Comparison of ENCODE assay signal across 34 mouse cellular contexts in genomic region chr8:56083654-56084053, GRCm38 (mm10).
"Had no signal": no experiment of that assay in that cellular context is flagged by ENCODE, and none has a peak within 500 bp of the region (broad histone marks: within the 10 kb centered on the region; RNA-seq: fewer than 3 reads in every experiment).

No protein-coding gene starts in this region.

- H3K4me1 ChIP-seq: heart, embryonic 10.5 days; heart, embryonic 12.5 days; heart, embryonic 13.5 days; heart, embryonic 15.5 days; hindbrain, embryonic 10.5 days; hindbrain, embryonic 12.5 days; hindbrain, embryonic 13.5 days; hindbrain, embryonic 15.5 days; intestine, embryonic 15.5 days; kidney, embryonic 15.5 days had no signal

- H3K4me3 ChIP-seq: heart, embryonic 10.5 days; heart, embryonic 12.5 days; heart, embryonic 13.5 days; heart, embryonic 15.5 days; hindbrain, embryonic 10.5 days; hindbrain, embryonic 12.5 days; hindbrain, embryonic 13.5 days; hindbrain, embryonic 15.5 days; intestine, embryonic 15.5 days; kidney, embryonic 15.5 days; layer of hippocampus, adult 2 months had no signal

- H3K27ac ChIP-seq: heart, embryonic 10.5 days; heart, embryonic 13.5 days; heart, embryonic 15.5 days; hindbrain, embryonic 10.5 days; hindbrain, embryonic 12.5 days; hindbrain, embryonic 13.5 days; hindbrain, embryonic 14.5 days; hindbrain, embryonic 15.5 days; hindbrain, postnatal 0 days; intestine, embryonic 15.5 days; kidney, embryonic 15.5 days; kidney, postnatal 0 days; layer of hippocampus, adult 2 months had no signal

- DNase-seq: heart, postnatal 10 days; heart, postnatal 14 days; heart, postnatal 36 days; heart, postnatal 4 days; kidney, adult 11 months; kidney, adult 18-20 months; kidney, adult 2 months; kidney, adult 8-10 months; kidney, adult 9 months; kidney, postnatal 10 days; kidney, postnatal 25 days; kidney, postnatal 36 days; kidney, postnatal 4 days; layer of hippocampus, adult 9-11 months; layer of hippocampus, postnatal 36 days had no signal

- H3K9me3 ChIP-seq: heart, embryonic 10.5 days; heart, embryonic 12.5 days; heart, embryonic 13.5 days; heart, embryonic 15.5 days; hindbrain, embryonic 10.5 days; hindbrain, embryonic 12.5 days; hindbrain, embryonic 13.5 days; hindbrain, embryonic 15.5 days; intestine, embryonic 15.5 days; kidney, embryonic 15.5 days had no signal

- H3K36me3 ChIP-seq: heart, embryonic 10.5 days; heart, embryonic 12.5 days; heart, embryonic 13.5 days; heart, embryonic 15.5 days; hindbrain, embryonic 10.5 days; hindbrain, embryonic 12.5 days; hindbrain, embryonic 13.5 days; hindbrain, embryonic 15.5 days; intestine, embryonic 15.5 days; kidney, embryonic 15.5 days had no signal

- H3K9ac ChIP-seq: heart, embryonic 12.5 days; heart, embryonic 13.5 days; heart, embryonic 15.5 days; hindbrain, embryonic 12.5 days; hindbrain, embryonic 13.5 days; hindbrain, embryonic 14.5 days; hindbrain, embryonic 15.5 days; intestine, embryonic 15.5 days; kidney, embryonic 15.5 days had no signal

- ATAC-seq: hindbrain, embryonic 16.5 days; hindbrain, postnatal 0 days; inflammation-experienced regulatory T-cells, adult 6 months; intestine, embryonic 15.5 days; intestine, embryonic 16.5 days; intestine, postnatal 0 days had no signal

- H3K4me2 ChIP-seq: heart, embryonic 11.5 days; heart, embryonic 12.5 days; heart, embryonic 13.5 days; heart, embryonic 15.5 days; hindbrain, embryonic 12.5 days; hindbrain, embryonic 13.5 days; hindbrain, embryonic 14.5 days; hindbrain, embryonic 15.5 days; intestine, embryonic 15.5 days; kidney, embryonic 15.5 days had no signal

- H3K27me3 ChIP-seq: heart, embryonic 12.5 days; heart, embryonic 13.5 days; heart, embryonic 15.5 days; hindbrain, embryonic 12.5 days; hindbrain, embryonic 13.5 days; hindbrain, embryonic 15.5 days; intestine, embryonic 15.5 days; kidney, embryonic 15.5 days had no signal
